Mouse (Mus musculus): ENCODE data around the gene Rfesd. TPM values are rescaled to one million over a fixed set of nuclear protein-coding genes. Genes with fewer than 3 reads are reported as not detected.

Rfesd gene
- polyA plus RNA-seq, 1 experiment from 2014 or later, result 15.3 TPM

DNA sequence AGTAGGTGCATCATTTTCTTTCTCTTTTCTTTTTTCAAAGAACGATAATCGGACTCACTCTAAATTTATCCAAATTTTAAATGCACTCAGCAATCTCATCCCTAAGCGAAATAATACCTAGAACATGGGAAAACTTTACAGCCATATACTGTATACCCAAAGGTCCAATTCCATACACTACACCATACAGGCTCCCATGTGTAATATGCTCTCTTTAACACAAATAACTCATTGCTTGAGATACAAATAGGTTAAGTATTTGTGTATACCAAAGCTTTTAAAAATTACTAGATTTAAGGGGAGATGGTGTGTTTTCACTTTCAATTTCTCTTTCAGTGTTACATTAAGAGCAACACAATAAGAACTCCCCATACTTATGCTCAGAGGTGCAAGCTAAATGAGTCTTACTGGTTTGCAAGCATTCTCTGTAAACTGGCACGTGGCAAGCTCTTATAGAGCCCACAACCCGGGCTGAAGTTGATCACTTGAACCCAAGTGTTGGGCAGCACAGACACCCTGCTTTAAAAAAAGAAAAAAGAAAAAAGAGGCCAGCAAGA, 403 bp upstream of the Rfesd start:
- Histone ChIP-seq H3K4me3 (ENCODE audit: control insufficient read depth in 1 of 2, insufficient read depth in 1 of 2, low read depth in 1 of 2, low read length in 2 of 2) (peak overlapping the region; percentile 77 to 81; a peak in 3 of 4 replicates), H3K27me3 (ENCODE audit: control insufficient read depth, insufficient read depth, low read length) (no peaks in the 10 kb centered on the region), H3K9me3 (ENCODE audit: control insufficient read depth, low read length) (no peaks in the 10 kb centered on the region), H3K4me1 (ENCODE audit: control insufficient read depth in 2 of 2, insufficient read depth in 2 of 2, low read length in 2 of 2) (peaks cover 2 to 9% of the 10 kb centered on the region in 2 experiments; a peak in 3 of 4 replicates), H3K4me2 (ENCODE audit: low read length) (peak overlapping the region; percentile 82), H3K36me3 (ENCODE audit: control insufficient read depth, insufficient read depth, low read length) (no peaks in the 10 kb centered on the region), H3K27ac (replicated peaks in 1 of 2; ENCODE audit: control insufficient read depth in 1 of 2, insufficient read depth in 1 of 2, low read depth in 2 of 2, low read length in 2 of 2) (no peak overlapping the region), H3K9ac (ENCODE audit: low read length) (peak overlapping the region; percentile 64)
- ATAC-seq (ENCODE audit: insufficient number of reproducible peaks, insufficient read depth, low FRiP score, low read depth), result peak; percentile 7; the same call in 1 of the 2 replicates
- 44% methylated on average over 5 of the region's 5 CpGs for WGBS

DNA sequence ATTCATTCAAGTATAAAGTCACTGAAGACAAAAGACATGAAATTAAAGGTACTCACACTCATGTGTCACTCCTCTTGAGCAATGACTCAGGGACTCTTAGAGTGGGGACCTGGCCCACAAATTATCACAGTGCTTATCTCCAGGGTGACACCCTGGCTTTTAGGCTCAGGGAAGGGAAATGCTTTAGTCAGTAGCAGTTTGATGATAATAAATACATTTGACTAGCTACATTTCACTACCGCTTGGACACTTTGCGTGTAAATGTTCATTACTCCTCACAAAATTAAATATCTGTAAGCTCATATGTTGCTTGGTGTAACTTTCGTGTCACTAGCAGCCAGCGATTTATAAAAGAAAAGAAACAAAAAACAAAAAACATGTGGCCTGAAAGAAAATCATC, 1.1 kb downstream of the Rfesd start:
- Histone ChIP-seq H3K27me3 (ENCODE audit: control insufficient read depth, insufficient read depth, low read length) (no peaks in the 10 kb centered on the region), H3K36me3 (ENCODE audit: control insufficient read depth, insufficient read depth, low read length) (no peaks in the 10 kb centered on the region), H3K4me1 (ENCODE audit: control insufficient read depth in 2 of 2, insufficient read depth in 2 of 2, low read length in 2 of 2) (peaks cover 2 to 9% of the 10 kb centered on the region in 2 experiments; a peak in 3 of 4 replicates), H3K9me3 (ENCODE audit: control insufficient read depth, low read length) (no peaks in the 10 kb centered on the region), H3K4me3 (ENCODE audit: control insufficient read depth in 1 of 2, insufficient read depth in 1 of 2, low read depth in 1 of 2, low read length in 2 of 2) (peak overlapping the region; percentile 77 to 81; a peak in 3 of 4 replicates), H3K27ac (replicated peaks in 1 of 2; ENCODE audit: control insufficient read depth in 1 of 2, insufficient read depth in 1 of 2, low read depth in 2 of 2, low read length in 2 of 2) (peak overlapping the region; percentile 96; a peak in 3 of 4 replicates), H3K9ac (ENCODE audit: low read length) (peak overlapping the region; percentile 96), H3K4me2 (ENCODE audit: low read length) (peak overlapping the region; percentile 82)
- WGBS, result 61% methylated on average over 4 of the region's 4 CpGs
- no peak for ATAC-seq (ENCODE audit: insufficient number of reproducible peaks, insufficient read depth, low FRiP score, low read depth)

DNA sequence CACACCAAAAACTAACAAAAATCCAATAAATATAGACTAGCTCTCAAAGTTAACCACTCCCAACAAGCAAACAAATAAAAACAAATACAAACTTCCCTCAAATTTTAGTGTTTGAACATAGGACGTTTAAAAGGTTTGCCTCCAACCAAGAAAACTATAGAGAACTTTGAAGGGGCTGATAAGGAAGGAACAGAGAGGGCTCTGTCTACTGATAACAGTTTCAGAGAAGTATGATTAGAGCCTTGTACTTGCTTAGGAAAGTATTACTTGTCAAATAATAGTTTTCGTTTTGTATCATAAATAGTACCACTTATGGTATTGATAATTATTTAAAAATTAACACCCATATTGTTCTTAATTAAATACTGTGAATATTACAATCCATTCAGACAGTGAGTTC, 4.0 kb downstream of the Rfesd start:
- WGBS, result 35% methylated on average over 2 of the region's 2 CpGs
- Histone ChIP-seq H3K4me1 (ENCODE audit: control insufficient read depth in 2 of 2, insufficient read depth in 2 of 2, low read length in 2 of 2) (peaks cover 2 to 9% of the 10 kb centered on the region in 2 experiments; a peak in 3 of 4 replicates), H3K9me3 (ENCODE audit: control insufficient read depth, low read length) (no peaks in the 10 kb centered on the region), H3K27me3 (ENCODE audit: control insufficient read depth, insufficient read depth, low read length) (no peaks in the 10 kb centered on the region), H3K4me3 (ENCODE audit: control insufficient read depth in 1 of 2, insufficient read depth in 1 of 2, low read depth in 1 of 2, low read length in 2 of 2) (no peak overlapping the region), H3K9ac (ENCODE audit: low read length) (no peak overlapping the region), H3K27ac (replicated peaks in 1 of 2; ENCODE audit: control insufficient read depth in 1 of 2, insufficient read depth in 1 of 2, low read depth in 2 of 2, low read length in 2 of 2) (no peak overlapping the region), H3K36me3 (ENCODE audit: control insufficient read depth, insufficient read depth, low read length) (no peaks in the 10 kb centered on the region), H3K4me2 (ENCODE audit: low read length) (no peak overlapping the region)
- ATAC-seq (ENCODE audit: insufficient number of reproducible peaks, insufficient read depth, low FRiP score, low read depth), result no peak

DNA sequence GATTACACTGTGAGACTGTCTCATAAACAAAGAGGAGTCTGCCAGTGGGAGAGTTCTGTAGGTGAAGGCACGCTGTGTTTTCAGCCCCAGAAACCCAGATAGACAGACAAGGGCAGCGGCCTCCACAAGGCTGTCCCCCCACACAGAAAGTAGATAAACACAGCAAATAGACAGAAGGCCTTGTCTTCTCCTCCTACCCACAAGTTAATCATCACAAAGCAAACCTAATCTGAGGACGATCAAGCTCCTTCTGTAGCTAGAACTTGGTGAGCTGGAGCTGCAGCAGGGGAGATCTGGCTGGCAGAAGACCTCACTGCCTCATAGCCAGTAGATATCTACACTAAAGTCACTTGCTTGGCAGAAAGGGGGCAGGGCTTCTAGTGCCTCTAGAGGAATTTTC, 15.2 kb downstream of the Rfesd start:
- 66% methylated on average over 3 of the region's 3 CpGs for WGBS
- H3K9ac ChIP-seq (ENCODE audit: low read length), result no peak overlapping the region
- 0 out of 2 replicates have a peak, but pooled peaks cover 10% of the 10 kb centered on the region for H3K36me3 ChIP-seq (ENCODE audit: control insufficient read depth, insufficient read depth, low read length)
- no peak overlapping the region for H3K4me2 ChIP-seq (ENCODE audit: low read length)
- no peak overlapping the region for H3K27ac ChIP-seq (replicated peaks in 1 of 2; ENCODE audit: control insufficient read depth in 1 of 2, insufficient read depth in 1 of 2, low read depth in 2 of 2, low read length in 2 of 2)
- H3K4me3 ChIP-seq (ENCODE audit: control insufficient read depth in 1 of 2, insufficient read depth in 1 of 2, low read depth in 1 of 2, low read length in 2 of 2), result no peak overlapping the region
- no peaks in the 10 kb centered on the region for H3K4me1 ChIP-seq (ENCODE audit: control insufficient read depth in 2 of 2, insufficient read depth in 2 of 2, low read length in 2 of 2)
- ATAC-seq (ENCODE audit: insufficient number of reproducible peaks, insufficient read depth, low FRiP score, low read depth), result no peak
- H3K9me3 ChIP-seq (ENCODE audit: control insufficient read depth, low read length), result no peaks in the 10 kb centered on the region
- no peaks in the 10 kb centered on the region for H3K27me3 ChIP-seq (ENCODE audit: control insufficient read depth, insufficient read depth, low read length)

DNA sequence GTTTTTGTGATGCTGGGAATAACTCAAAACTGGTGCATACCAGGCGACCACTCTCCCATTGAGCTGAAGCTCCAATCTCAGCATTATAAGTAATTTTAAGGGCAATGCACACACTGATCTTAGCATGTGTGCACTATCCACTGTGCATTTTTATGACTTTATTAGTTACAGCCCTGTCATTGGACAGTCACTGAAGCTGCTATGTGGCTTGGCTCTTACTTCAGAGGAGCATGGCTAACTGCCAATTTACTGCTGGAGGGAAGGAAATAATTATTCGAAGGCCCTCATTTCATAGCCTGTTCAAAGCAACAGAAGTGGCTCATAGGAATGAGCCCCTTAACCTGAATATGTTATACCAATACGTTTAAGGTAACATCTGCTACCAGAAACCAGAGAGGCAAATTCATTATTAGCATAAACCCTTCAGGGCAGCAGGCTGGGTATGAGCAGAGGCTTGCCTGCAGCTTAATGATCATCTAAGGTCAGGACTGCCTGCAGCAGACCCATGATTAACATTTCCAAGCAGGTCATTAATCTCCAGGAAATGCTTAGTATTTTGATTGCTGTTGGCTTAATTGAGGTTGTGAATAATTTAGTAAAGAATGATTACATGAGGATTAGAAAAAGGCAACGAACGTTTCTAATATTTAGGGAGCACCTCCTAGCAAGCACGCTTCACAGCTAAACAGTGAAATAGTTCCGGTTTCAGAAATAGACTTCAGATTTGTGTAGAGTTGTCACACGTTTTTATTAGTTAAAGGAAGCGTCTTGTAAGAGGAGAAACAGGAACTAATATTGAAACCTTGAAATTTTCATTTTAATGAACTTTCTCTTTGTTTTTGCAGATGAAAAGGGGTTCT, 26.1 kb downstream of the Rfesd start:
- Histone ChIP-seq H3K4me1 (ENCODE audit: control insufficient read depth in 2 of 2, insufficient read depth in 2 of 2, low read length in 2 of 2) (peaks cover 0 to 3% of the 10 kb centered on the region in 2 experiments; a peak in 1 of 4 replicates), H3K4me2 (ENCODE audit: low read length) (no peak overlapping the region), H3K9me3 (ENCODE audit: control insufficient read depth, low read length) (peaks cover 10% of the 10 kb centered on the region; the same call in 1 of the 2 replicates), H3K27ac (replicated peaks in 1 of 2; ENCODE audit: control insufficient read depth in 1 of 2, insufficient read depth in 1 of 2, low read depth in 2 of 2, low read length in 2 of 2) (no peak overlapping the region), H3K9ac (ENCODE audit: low read length) (no peak overlapping the region), H3K27me3 (ENCODE audit: control insufficient read depth, insufficient read depth, low read length) (no peaks in the 10 kb centered on the region), H3K4me3 (ENCODE audit: control insufficient read depth in 1 of 2, insufficient read depth in 1 of 2, low read depth in 1 of 2, low read length in 2 of 2) (no peak overlapping the region), H3K36me3 (ENCODE audit: control insufficient read depth, insufficient read depth, low read length) (no peaks in the 10 kb centered on the region)
- no peak for ATAC-seq (ENCODE audit: insufficient number of reproducible peaks, insufficient read depth, low FRiP score, low read depth)
- WGBS, result 61% methylated on average over 9 of the region's 9 CpGs

DNA sequence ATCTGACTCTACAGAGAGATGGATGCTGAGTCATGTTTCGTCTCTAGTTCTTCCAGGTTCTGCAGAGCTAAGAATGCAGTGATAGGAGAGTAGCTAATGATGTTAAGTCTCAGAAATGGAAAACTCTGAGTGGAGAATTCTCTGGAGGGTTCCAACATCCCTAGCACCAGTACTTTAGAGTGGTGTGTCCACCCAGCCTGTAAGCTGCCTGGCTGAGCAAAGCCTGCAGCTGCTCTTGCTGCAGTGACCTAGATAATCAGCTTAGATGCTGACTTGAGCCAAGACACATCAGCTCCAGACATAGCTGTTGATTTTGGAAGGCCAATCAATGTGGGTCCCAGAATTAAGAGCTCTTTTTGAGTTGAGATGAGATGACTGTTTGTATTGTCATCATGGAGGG, 30.4 kb downstream of the Rfesd start:
- Histone ChIP-seq H3K36me3 (ENCODE audit: control insufficient read depth, insufficient read depth, low read length) (no peaks in the 10 kb centered on the region), H3K9ac (ENCODE audit: low read length) (no peak overlapping the region), H3K4me2 (ENCODE audit: low read length) (no peak overlapping the region), H3K27me3 (ENCODE audit: control insufficient read depth, insufficient read depth, low read length) (no peaks in the 10 kb centered on the region), H3K4me1 (ENCODE audit: control insufficient read depth in 2 of 2, insufficient read depth in 2 of 2, low read length in 2 of 2) (peaks cover 0 to 3% of the 10 kb centered on the region in 2 experiments; a peak in 1 of 4 replicates), H3K9me3 (ENCODE audit: control insufficient read depth, low read length) (no peaks in the 10 kb centered on the region), H3K27ac (replicated peaks in 1 of 2; ENCODE audit: control insufficient read depth in 1 of 2, insufficient read depth in 1 of 2, low read depth in 2 of 2, low read length in 2 of 2) (no peak overlapping the region), H3K4me3 (ENCODE audit: control insufficient read depth in 1 of 2, insufficient read depth in 1 of 2, low read depth in 1 of 2, low read length in 2 of 2) (no peak overlapping the region)
- WGBS, result 66% methylated on average over 1 of the region's 1 CpGs
- ATAC-seq (ENCODE audit: insufficient number of reproducible peaks, insufficient read depth, low FRiP score, low read depth), result no peak

DNA sequence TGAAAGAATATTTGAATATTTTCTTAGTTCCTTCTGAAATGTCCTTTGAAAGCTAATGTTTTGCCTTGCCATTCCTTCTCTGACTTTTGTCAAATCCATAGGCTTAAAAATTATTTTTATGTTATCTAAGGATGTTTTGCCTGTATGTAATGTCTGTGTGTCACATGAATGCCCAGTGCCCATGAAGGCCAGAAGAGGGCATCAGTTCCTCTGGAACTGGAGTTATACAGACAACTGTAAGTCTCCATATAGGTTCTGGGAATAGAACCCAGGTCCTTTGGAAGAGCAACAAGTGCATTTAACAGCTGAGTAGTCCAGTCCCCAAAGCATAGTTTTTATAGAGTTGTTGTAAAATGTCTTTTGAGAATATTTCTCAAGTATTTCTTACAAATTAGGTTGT, 36.6 kb downstream of the Rfesd start:
- H3K4me2 ChIP-seq (ENCODE audit: low read length), result no peak overlapping the region
- no peaks in the 10 kb centered on the region for H3K27me3 ChIP-seq (ENCODE audit: control insufficient read depth, insufficient read depth, low read length)
- no peak overlapping the region for H3K4me3 ChIP-seq (ENCODE audit: control insufficient read depth in 1 of 2, insufficient read depth in 1 of 2, low read depth in 1 of 2, low read length in 2 of 2)
- no peaks in the 10 kb centered on the region for H3K9me3 ChIP-seq (ENCODE audit: control insufficient read depth, low read length)
- H3K27ac ChIP-seq (replicated peaks in 1 of 2; ENCODE audit: control insufficient read depth in 1 of 2, insufficient read depth in 1 of 2, low read depth in 2 of 2, low read length in 2 of 2), result no peak overlapping the region
- no peak for ATAC-seq (ENCODE audit: insufficient number of reproducible peaks, insufficient read depth, low FRiP score, low read depth)
- H3K4me1 ChIP-seq (ENCODE audit: control insufficient read depth in 2 of 2, insufficient read depth in 2 of 2, low read length in 2 of 2), result no peaks in the 10 kb centered on the region
- H3K36me3 ChIP-seq (ENCODE audit: control insufficient read depth, insufficient read depth, low read length), result no peaks in the 10 kb centered on the region
- no peak overlapping the region for H3K9ac ChIP-seq (ENCODE audit: low read length)
